Mouse (Mus musculus): ENCODE results near the gene Ptprt. TPM values are rescaled to one million over a fixed set of nuclear protein-coding genes. Genes with fewer than 3 reads are reported as not detected.

Ptprt gene
- polyA plus RNA-seq, 1 experiment from 2014 or later: 3.2 TPM

DNA sequence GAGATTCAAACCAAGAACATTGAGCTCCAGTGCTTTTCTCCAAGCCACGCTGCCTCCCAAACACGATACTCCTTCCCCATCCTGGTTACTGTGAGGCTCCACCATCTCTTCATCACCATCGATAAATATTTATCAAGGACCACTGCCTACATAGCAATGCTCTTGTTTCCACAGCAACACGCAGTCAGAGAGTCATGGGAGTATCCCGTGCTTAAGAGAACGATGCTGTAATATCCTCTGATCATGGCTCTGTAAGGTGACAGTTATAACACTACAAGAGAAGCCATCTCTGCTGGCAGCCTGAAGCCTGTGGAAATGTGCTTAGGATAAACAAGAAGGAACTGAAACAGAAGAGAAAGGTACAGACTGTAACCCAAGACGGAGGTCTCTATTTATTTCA lies 3.4 kb downstream of the Ptprt start:
- 52% methylated on average over 7 of the region's 7 CpGs for WGBS
- no peak overlapping the region for H3K27ac ChIP-seq
- H3K4me2 ChIP-seq: no peak overlapping the region
- H3K4me3 ChIP-seq (replicated peaks): no peak overlapping the region
- no peak for ATAC-seq (replicated peaks; ENCODE audit: low FRiP score)
- H3K36me3 ChIP-seq: no peaks in the 10 kb centered on the region
- H3K27me3 ChIP-seq: peaks cover 75% of the 10 kb centered on the region
- peaks cover 33% of the 10 kb centered on the region for H3K4me1 ChIP-seq
- H3K9me3 ChIP-seq (replicated peaks): no peaks in the 10 kb centered on the region
- no peak overlapping the region for H3K9ac ChIP-seq

- Histone ChIP-seq H3K4me1 (peaks cover 4% of the 10 kb centered on the region; the same call in 1 of the 2 replicates), H3K9ac (no peak overlapping the region), H3K36me3 (no peaks in the 10 kb centered on the region), H3K27ac (no peak overlapping the region), H3K9me3 (replicated peaks) (no peaks in the 10 kb centered on the region), H3K27me3 (peaks cover 44% of the 10 kb centered on the region), H3K4me3 (replicated peaks) (no peak overlapping the region), H3K4me2 (no peak overlapping the region)
- no peak for ATAC-seq (replicated peaks; ENCODE audit: low FRiP score)
- 87% methylated on average over 4 of the region's 4 CpGs for WGBS
These were observed 6.5 kb downstream of the Ptprt start for GRCm38 (mm10) chr2:162654416-162654815.

- H3K4me3 ChIP-seq (replicated peaks): no peak overlapping the region
- H3K27me3 ChIP-seq: no peaks in the 10 kb centered on the region
- H3K9ac ChIP-seq: no peak overlapping the region
- H3K36me3 ChIP-seq: no peaks in the 10 kb centered on the region
- 42% methylated on average over 4 of the region's 4 CpGs for WGBS
- ATAC-seq (replicated peaks; ENCODE audit: low FRiP score): no peak
- H3K27ac ChIP-seq: no peak overlapping the region
- no peaks in the 10 kb centered on the region for H3K9me3 ChIP-seq (replicated peaks)
- H3K4me1 ChIP-seq: peaks cover 12% of the 10 kb centered on the region; the same call in 1 of the 2 replicates
- H3K4me2 ChIP-seq: no peak overlapping the region
These were observed 22.3 kb downstream of the Ptprt start for GRCm38 (mm10) chr2:162638676-162639075.

DNA sequence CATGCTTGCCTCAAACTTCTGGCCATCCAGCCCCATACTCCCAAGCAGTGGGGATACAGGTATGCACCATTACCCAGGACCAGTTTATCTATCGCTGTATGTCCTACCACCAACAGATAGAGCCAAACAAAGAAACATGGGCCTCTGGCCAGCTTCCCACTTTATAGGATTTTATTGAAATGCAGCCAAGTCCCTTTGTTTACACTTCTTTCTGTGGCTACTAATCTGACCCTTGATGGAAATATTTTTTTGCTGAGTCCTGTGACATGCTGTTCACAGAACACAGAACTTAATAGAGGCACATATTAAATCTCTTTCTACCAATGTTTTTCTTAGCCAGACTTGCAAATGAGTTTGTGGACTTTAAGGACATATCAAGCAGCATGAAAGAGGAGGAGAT lies 23.4 kb downstream of the Ptprt start:
- 61% methylated on average over 1 of the region's 1 CpGs for WGBS
- Histone ChIP-seq H3K4me3 (replicated peaks) (no peak overlapping the region), H3K27ac (no peak overlapping the region), H3K9me3 (replicated peaks) (no peaks in the 10 kb centered on the region), H3K36me3 (no peaks in the 10 kb centered on the region), H3K27me3 (no peaks in the 10 kb centered on the region), H3K4me1 (peaks cover 12% of the 10 kb centered on the region; the same call in 1 of the 2 replicates), H3K4me2 (no peak overlapping the region), H3K9ac (no peak overlapping the region)
- no peak for ATAC-seq (replicated peaks; ENCODE audit: low FRiP score)

DNA sequence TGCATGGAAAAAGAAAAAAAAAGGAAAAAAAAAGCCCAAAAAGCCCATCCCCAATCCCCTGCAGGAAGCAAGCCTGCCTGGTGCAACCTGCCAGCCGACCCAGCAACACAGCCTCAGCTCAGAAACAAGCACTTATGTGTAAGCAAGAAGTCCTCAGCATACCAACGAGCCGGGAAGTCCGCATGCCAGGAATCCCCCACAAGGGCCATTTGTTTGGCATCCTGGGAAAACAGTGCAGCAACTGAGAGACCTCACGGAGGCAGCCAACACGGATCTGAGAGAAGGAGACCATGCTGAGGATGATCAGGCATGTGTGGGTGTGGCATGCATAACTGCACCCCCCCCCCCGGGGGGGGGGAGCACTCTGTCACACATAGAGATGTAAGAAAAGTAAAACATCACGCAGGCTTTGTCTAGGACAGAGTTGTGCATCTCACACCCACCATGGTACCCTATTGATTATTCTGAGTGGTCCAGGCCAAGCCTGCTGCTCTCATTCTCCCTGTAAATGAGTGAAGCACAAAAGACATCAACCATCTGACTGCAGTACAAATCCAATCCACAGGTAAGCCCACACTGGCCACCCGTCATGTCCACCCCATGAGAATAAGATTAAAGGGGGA lies 24.4 kb downstream of the Ptprt start:
- H3K27ac ChIP-seq: no peak overlapping the region
- H3K4me1 ChIP-seq: peaks cover 12% of the 10 kb centered on the region; the same call in 1 of the 2 replicates
- no peaks in the 10 kb centered on the region for H3K9me3 ChIP-seq (replicated peaks)
- no peak overlapping the region for H3K4me3 ChIP-seq (replicated peaks)
- 45% methylated on average over 9 of the region's 9 CpGs for WGBS
- no peak overlapping the region for H3K9ac ChIP-seq
- no peak overlapping the region for H3K4me2 ChIP-seq
- no peak for ATAC-seq (replicated peaks; ENCODE audit: low FRiP score)
- no peaks in the 10 kb centered on the region for H3K36me3 ChIP-seq
- H3K27me3 ChIP-seq: no peaks in the 10 kb centered on the region

GRCm38 (mm10) chr2:162634901-162635300 lies 26.0 kb downstream of the Ptprt start:
- Histone ChIP-seq H3K36me3 (no peaks in the 10 kb centered on the region), H3K4me2 (no peak overlapping the region), H3K9ac (no peak overlapping the region), H3K27ac (no peak overlapping the region), H3K4me1 (peaks cover 12% of the 10 kb centered on the region; the same call in 1 of the 2 replicates), H3K4me3 (replicated peaks) (no peak overlapping the region), H3K27me3 (no peaks in the 10 kb centered on the region), H3K9me3 (replicated peaks) (no peaks in the 10 kb centered on the region)
- WGBS: 81% methylated on average over 5 of the region's 5 CpGs
- no peak for ATAC-seq (replicated peaks; ENCODE audit: low FRiP score)

DNA sequence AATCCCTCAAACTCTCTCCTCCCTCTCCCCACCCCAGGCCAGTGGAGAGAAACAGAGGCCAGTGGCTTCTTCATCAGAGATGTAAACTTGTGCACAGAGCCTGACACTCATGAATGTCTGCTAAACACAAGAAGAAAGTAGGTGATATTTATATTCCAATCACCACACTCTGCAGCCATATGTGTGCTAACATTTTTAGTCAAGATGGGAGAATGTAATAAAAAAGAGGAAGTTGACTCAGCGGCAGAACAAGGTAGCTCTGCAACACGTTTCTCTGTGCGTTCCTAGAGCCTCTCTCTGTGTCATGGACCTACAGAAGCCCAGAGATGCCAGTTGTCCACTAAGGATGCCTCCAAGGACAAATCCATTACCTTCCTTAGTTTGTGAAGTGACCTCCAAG lies 34.9 kb downstream of the Ptprt start:
- H3K27ac ChIP-seq: no peak overlapping the region
- H3K27me3 ChIP-seq: no peaks in the 10 kb centered on the region
- H3K36me3 ChIP-seq: no peaks in the 10 kb centered on the region
- ATAC-seq (replicated peaks; ENCODE audit: low FRiP score): no peak
- H3K9ac ChIP-seq: no peak overlapping the region
- no peak overlapping the region for H3K4me2 ChIP-seq
- H3K4me1 ChIP-seq: no peaks in the 10 kb centered on the region
- WGBS: 84% methylated on average over 3 of the region's 3 CpGs
- H3K9me3 ChIP-seq (replicated peaks): no peaks in the 10 kb centered on the region
- no peak overlapping the region for H3K4me3 ChIP-seq (replicated peaks)

DNA sequence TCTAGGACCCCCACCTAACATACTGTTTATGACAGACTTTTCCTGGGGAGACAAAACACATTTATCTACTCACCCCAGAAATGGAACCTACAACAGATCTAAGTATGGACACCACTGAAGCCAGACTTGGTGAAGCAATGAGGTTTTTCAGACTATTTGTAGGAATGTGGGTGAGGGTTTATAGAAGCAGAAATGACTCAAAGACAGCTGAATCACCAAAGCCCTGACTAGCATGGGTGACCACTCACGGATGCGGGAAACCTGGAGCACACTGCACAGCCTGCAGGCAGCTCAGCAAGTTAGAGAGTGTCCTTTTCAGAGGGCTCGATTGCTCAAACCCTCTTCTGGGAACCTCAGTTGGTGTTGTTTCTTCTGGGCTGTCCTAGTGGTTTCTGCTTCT lies 36.2 kb downstream of the Ptprt start:
- Histone ChIP-seq H3K36me3 (no peaks in the 10 kb centered on the region), H3K9me3 (replicated peaks) (no peaks in the 10 kb centered on the region), H3K27ac (no peak overlapping the region), H3K4me1 (no peaks in the 10 kb centered on the region), H3K4me3 (replicated peaks) (no peak overlapping the region), H3K9ac (no peak overlapping the region), H3K4me2 (no peak overlapping the region), H3K27me3 (no peaks in the 10 kb centered on the region)
- 89% methylated on average over 3 of the region's 3 CpGs for whole genome bisulfite sequencing
- no peak for ATAC-seq (replicated peaks; ENCODE audit: low FRiP score)

GRCm38 (mm10) chr2:162614256-162614655 lies 46.7 kb downstream of the Ptprt start:
- no peak overlapping the region for H3K4me3 ChIP-seq (replicated peaks)
- no peak overlapping the region for H3K9ac ChIP-seq
- no peaks in the 10 kb centered on the region for H3K36me3 ChIP-seq
- H3K27ac ChIP-seq: no peak overlapping the region
- no peaks in the 10 kb centered on the region for H3K4me1 ChIP-seq
- no peak for ATAC-seq (replicated peaks; ENCODE audit: low FRiP score)
- peaks cover 3% of the 10 kb centered on the region; the same call in 1 of the 2 replicates for H3K27me3 ChIP-seq
- no peaks in the 10 kb centered on the region for H3K9me3 ChIP-seq (replicated peaks)
- 91% methylated on average over 2 of the region's 2 CpGs for WGBS
- no peak overlapping the region for H3K4me2 ChIP-seq

DNA sequence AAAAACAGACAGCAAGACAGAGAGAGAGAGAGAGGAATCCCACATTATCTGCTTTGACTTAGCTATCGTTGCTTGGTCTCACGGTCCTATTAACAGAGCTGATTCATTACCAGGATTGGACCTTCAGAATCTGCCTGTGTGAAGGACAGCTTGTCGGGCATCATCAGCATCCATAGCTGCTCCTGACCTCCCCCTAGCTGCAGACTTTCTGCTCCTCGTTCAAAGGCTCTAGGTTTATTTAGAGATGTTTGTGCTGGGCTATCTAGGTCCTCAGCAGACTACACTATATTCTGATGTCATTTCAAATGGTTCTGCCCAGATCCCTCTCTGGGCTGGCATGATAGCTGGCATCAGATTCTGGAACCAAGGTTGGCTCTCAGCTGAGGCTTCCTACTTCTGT lies 47.5 kb downstream of the Ptprt start:
- Histone ChIP-seq H3K9me3 (replicated peaks) (no peaks in the 10 kb centered on the region), H3K9ac (no peak overlapping the region), H3K27me3 (peaks cover 3% of the 10 kb centered on the region; the same call in 1 of the 2 replicates), H3K27ac (no peak overlapping the region), H3K4me1 (no peaks in the 10 kb centered on the region), H3K4me2 (no peak overlapping the region), H3K36me3 (no peaks in the 10 kb centered on the region), H3K4me3 (replicated peaks) (no peak overlapping the region)
- 66% methylated on average over 4 of the region's 4 CpGs for WGBS
- no peak for ATAC-seq (replicated peaks; ENCODE audit: low FRiP score)

DNA sequence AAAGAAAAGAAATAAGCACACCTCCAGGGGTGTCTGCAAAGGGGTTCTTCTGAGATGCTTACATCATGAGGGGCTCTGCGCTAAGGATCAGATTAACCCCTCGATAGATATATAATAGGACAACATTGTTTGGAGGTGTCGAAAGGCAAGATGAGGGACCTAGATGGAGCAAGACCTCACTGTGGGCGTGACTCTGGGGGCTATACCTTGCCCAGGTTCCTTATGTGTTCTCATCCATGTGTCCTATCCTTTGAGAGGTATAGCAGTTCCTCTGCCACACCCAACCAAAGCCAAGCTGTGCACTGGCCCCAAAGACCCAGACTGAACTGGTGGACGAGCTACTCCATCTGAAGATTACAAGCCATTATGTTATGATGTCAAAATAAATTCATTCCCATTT lies 58.2 kb downstream of the Ptprt start:
- no peak overlapping the region for H3K27ac ChIP-seq
- H3K27me3 ChIP-seq: no peaks in the 10 kb centered on the region
- H3K9me3 ChIP-seq (replicated peaks): no peaks in the 10 kb centered on the region
- no peaks in the 10 kb centered on the region for H3K4me1 ChIP-seq
- no peak overlapping the region for H3K4me3 ChIP-seq (replicated peaks)
- H3K9ac ChIP-seq: no peak overlapping the region
- 92% methylated on average over 5 of the region's 5 CpGs for WGBS
- no peak for ATAC-seq (replicated peaks; ENCODE audit: low FRiP score)
- no peaks in the 10 kb centered on the region for H3K36me3 ChIP-seq
- no peak overlapping the region for H3K4me2 ChIP-seq

DNA sequence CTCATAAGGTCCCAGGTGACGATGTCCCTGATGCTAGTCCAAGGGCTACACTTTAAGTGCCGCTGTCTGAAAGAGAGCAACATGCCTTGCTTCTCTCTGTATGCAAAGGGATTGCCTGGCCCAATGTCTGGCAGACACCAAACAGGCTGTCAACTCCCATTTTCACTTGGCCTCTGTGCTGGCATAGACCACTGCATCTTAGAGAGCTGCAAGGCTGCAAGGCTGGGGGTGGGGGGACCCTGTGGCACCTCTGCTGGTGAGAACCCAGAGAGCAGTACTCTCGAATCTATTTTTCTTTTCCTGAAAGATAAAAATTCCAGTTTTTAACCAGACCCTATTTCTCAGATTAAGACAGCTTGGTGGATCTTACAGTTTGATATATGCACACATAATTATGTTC lies 69.6 kb downstream of the Ptprt start:
- no peak for ATAC-seq (replicated peaks; ENCODE audit: low FRiP score)
- Histone ChIP-seq H3K4me1 (no peaks in the 10 kb centered on the region), H3K9me3 (replicated peaks) (no peaks in the 10 kb centered on the region), H3K9ac (no peak overlapping the region), H3K27me3 (no peaks in the 10 kb centered on the region), H3K4me2 (no peak overlapping the region), H3K36me3 (no peaks in the 10 kb centered on the region), H3K27ac (no peak overlapping the region), H3K4me3 (replicated peaks) (no peak overlapping the region)
- WGBS: 86% methylated on average over 3 of the region's 3 CpGs

GRCm38 (mm10) chr2:162581651-162582050 lies 79.3 kb downstream of the Ptprt start:
- H3K27ac ChIP-seq: no peak overlapping the region
- no peak overlapping the region for H3K9ac ChIP-seq
- H3K36me3 ChIP-seq: no peaks in the 10 kb centered on the region
- H3K4me1 ChIP-seq: no peaks in the 10 kb centered on the region
- no peak overlapping the region for H3K4me2 ChIP-seq
- no peak for ATAC-seq (replicated peaks; ENCODE audit: low FRiP score)
- WGBS: 65% methylated on average over 4 of the region's 4 CpGs
- no peak overlapping the region for H3K4me3 ChIP-seq (replicated peaks)
- no peaks in the 10 kb centered on the region for H3K27me3 ChIP-seq
- no peaks in the 10 kb centered on the region for H3K9me3 ChIP-seq (replicated peaks)
